Mouse (Mus musculus): Measurements from ENCODE around the gene Suco. TPM values are rescaled to one million over a fixed set of nuclear protein-coding genes. Genes with fewer than 3 reads are reported as not detected.

Suco gene
- total and polyA plus RNA-seq, 2 experiments from 2014 or later: 10.0 to 17.0 TPM

GRCm38 (mm10) chr1:161869422-161869821 lies 7.1 kb downstream of the Suco start:
- no peaks in the 10 kb centered on the region for H3K9me3 ChIP-seq (replicated peaks; ENCODE audit: control insufficient read depth, low read length)
- H3K27me3 ChIP-seq (ENCODE audit: control insufficient read depth, insufficient read depth, low read length): no peaks in the 10 kb centered on the region
- H3K4me3 ChIP-seq (ENCODE audit: low read depth, low read length): no peak overlapping the region
- WGBS: 63% methylated on average over 1 of the region's 1 CpGs
- H3K9ac ChIP-seq (replicated peaks; ENCODE audit: low read depth, low read length): no peak overlapping the region
- TF ChIP-seq EP300 (IDR thresholded peaks at IDR 0.05; ENCODE audit: low read depth) (no peak), CTCF (IDR thresholded peaks at IDR 0.05; ENCODE audit: low read depth) (no peak)
- H3K4me1 ChIP-seq (ENCODE audit: control insufficient read depth, insufficient read depth): peaks cover 14% of the 10 kb centered on the region
- no peaks in the 10 kb centered on the region for H3K36me3 ChIP-seq (replicated peaks; ENCODE audit: control insufficient read depth, insufficient read depth, low read length)
- H3K27ac ChIP-seq (ENCODE audit: low read depth): no peak overlapping the region
- ATAC-seq (ENCODE audit: insufficient read depth, low read depth) (no peak), DNase-seq (ENCODE audit: low spot score) (no peak)
- no peak overlapping the region for H3K4me2 ChIP-seq (ENCODE audit: low read depth, low read length)

GRCm38 (mm10) chr1:161868413-161868812 lies 8.1 kb downstream of the Suco start:
- Histone ChIP-seq H3K4me2 (ENCODE audit: low read depth, low read length) (no peak overlapping the region), H3K27ac (ENCODE audit: low read depth) (no peak overlapping the region), H3K27me3 (ENCODE audit: control insufficient read depth, insufficient read depth, low read length) (no peaks in the 10 kb centered on the region), H3K9me3 (replicated peaks; ENCODE audit: control insufficient read depth, low read length) (no peaks in the 10 kb centered on the region), H3K4me1 (ENCODE audit: control insufficient read depth, insufficient read depth) (peaks cover 7% of the 10 kb centered on the region; the same call in 1 of the 2 replicates), H3K4me3 (ENCODE audit: low read depth, low read length) (no peak overlapping the region), H3K9ac (replicated peaks; ENCODE audit: low read depth, low read length) (no peak overlapping the region), H3K36me3 (replicated peaks; ENCODE audit: control insufficient read depth, insufficient read depth, low read length) (no peaks in the 10 kb centered on the region)
- ATAC-seq (ENCODE audit: insufficient read depth, low read depth): no peak
- DNase-seq (ENCODE audit: low spot score): no peak
- TF ChIP-seq EP300 (IDR thresholded peaks at IDR 0.05; ENCODE audit: low read depth) (no peak), CTCF (IDR thresholded peaks at IDR 0.05; ENCODE audit: low read depth) (no peak)

GRCm38 (mm10) chr1:161863742-161864141 lies 12.7 kb downstream of the Suco start:
- ATAC-seq (ENCODE audit: insufficient read depth, low read depth) (no peak), DNase-seq (ENCODE audit: low spot score) (no peak)
- TF ChIP-seq EP300 (IDR thresholded peaks at IDR 0.05; ENCODE audit: low read depth) (no peak), CTCF (IDR thresholded peaks at IDR 0.05; ENCODE audit: low read depth) (no peak)
- H3K36me3 ChIP-seq (replicated peaks; ENCODE audit: control insufficient read depth, insufficient read depth, low read length): no peaks in the 10 kb centered on the region
- H3K4me3 ChIP-seq (ENCODE audit: low read depth, low read length): no peak overlapping the region
- H3K4me2 ChIP-seq (ENCODE audit: low read depth, low read length): no peak overlapping the region
- no peaks in the 10 kb centered on the region for H3K27me3 ChIP-seq (ENCODE audit: control insufficient read depth, insufficient read depth, low read length)
- H3K9me3 ChIP-seq (replicated peaks; ENCODE audit: control insufficient read depth, low read length): no peaks in the 10 kb centered on the region
- no peak overlapping the region for H3K27ac ChIP-seq (ENCODE audit: low read depth)
- WGBS: 59% methylated on average over 2 of the region's 2 CpGs
- H3K9ac ChIP-seq (replicated peaks; ENCODE audit: low read depth, low read length): no peak overlapping the region
- peaks cover 7% of the 10 kb centered on the region; the same call in 1 of the 2 replicates for H3K4me1 ChIP-seq (ENCODE audit: control insufficient read depth, insufficient read depth)

DNA sequence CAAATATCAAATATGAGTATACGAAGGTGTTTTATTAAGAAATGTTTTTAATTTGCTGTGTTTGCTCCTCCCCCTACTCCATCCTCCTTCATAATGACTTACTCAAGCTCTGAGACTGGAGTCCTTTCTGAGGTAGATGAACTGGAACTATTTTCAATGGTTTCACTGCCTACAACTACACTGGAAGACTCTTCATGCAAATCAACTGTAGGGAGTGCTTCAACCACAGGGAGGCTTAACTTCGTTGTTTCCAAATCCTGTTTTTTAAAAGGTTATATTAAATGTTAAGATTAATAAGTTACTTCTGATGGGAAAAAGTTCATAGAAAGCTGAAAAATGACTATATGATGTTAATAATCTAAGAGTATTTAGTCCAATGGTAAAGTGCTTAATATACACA lies 17.2 kb downstream of the Suco start:
- no peak overlapping the region for H3K27ac ChIP-seq (ENCODE audit: low read depth)
- DNase-seq (ENCODE audit: low spot score): no peak
- no peak for ATAC-seq (ENCODE audit: insufficient read depth, low read depth)
- no peak overlapping the region for H3K4me3 ChIP-seq (ENCODE audit: low read depth, low read length)
- H3K9me3 ChIP-seq (replicated peaks; ENCODE audit: control insufficient read depth, low read length): no peaks in the 10 kb centered on the region
- TF ChIP-seq EP300 (IDR thresholded peaks at IDR 0.05; ENCODE audit: low read depth): no peak
- no peak for TF ChIP-seq CTCF (IDR thresholded peaks at IDR 0.05; ENCODE audit: low read depth)
- no peak overlapping the region for H3K9ac ChIP-seq (replicated peaks; ENCODE audit: low read depth, low read length)
- no peaks in the 10 kb centered on the region for H3K27me3 ChIP-seq (ENCODE audit: control insufficient read depth, insufficient read depth, low read length)
- H3K4me2 ChIP-seq (ENCODE audit: low read depth, low read length): no peak overlapping the region
- no peaks in the 10 kb centered on the region for H3K4me1 ChIP-seq (ENCODE audit: control insufficient read depth, insufficient read depth)
- H3K36me3 ChIP-seq (replicated peaks; ENCODE audit: control insufficient read depth, insufficient read depth, low read length): peaks cover 4% of the 10 kb centered on the region; the same call in 1 of the 2 replicates
- WGBS: 85% methylated on average over 2 of the region's 2 CpGs

DNA sequence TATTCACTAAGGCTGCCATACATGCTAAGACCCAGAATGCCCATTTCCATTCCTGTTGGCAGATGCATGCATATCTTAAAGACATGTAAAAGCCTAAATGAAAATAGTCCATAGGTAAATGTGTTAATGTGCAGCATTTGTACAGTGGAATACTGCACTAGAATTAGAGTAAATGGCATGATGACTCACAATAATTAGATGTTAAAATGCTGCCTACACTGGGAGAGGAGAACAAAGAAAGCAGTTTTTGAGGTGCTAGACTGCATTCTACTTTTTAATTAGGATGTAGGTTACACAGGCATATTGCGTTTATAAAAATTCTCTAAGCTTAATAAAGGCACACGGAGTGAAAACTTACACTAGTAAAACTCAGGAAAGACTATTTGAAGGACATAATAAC lies 49.8 kb downstream of the Suco start:
- DNase-seq (ENCODE audit: low spot score) (no peak), ATAC-seq (ENCODE audit: insufficient read depth, low read depth) (no peak)
- no peak overlapping the region for H3K4me2 ChIP-seq (ENCODE audit: low read depth, low read length)

DNA sequence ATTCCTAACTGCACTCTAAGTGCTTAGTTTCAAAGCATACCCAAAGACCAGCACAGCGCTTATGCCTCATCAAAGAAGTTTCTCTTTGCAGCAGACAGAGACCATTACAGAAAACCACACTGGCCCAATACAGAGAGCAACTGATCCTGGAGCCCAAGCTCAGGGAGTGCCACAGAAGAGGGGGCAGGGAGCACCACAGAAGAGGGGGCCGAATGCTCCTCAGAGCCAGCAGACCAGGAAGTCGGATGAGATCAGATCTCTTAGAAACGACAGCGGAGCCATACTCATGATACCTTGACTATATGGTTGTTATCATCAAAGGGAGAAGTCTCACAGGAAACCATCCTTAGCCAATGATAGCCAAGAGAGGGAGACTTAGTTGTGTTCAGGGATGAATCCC lies 67.1 kb downstream of the Suco start:
- H3K9ac ChIP-seq (replicated peaks; ENCODE audit: low read depth, low read length): no peak overlapping the region

More for the DNA sequence above, 49.8 kb downstream of the Suco start:
- peaks cover 24% of the 10 kb centered on the region for H3K36me3 ChIP-seq (replicated peaks; ENCODE audit: control insufficient read depth, insufficient read depth, low read length)
- TF ChIP-seq EP300 (IDR thresholded peaks at IDR 0.05; ENCODE audit: low read depth) (no peak), CTCF (IDR thresholded peaks at IDR 0.05; ENCODE audit: low read depth) (no peak)
- H3K4me3 ChIP-seq (ENCODE audit: low read depth, low read length): no peak overlapping the region
- no peak overlapping the region for H3K9ac ChIP-seq (replicated peaks; ENCODE audit: low read depth, low read length)
- no peaks in the 10 kb centered on the region for H3K27me3 ChIP-seq (ENCODE audit: control insufficient read depth, insufficient read depth, low read length)
- H3K27ac ChIP-seq (ENCODE audit: low read depth): no peak overlapping the region
- 97% methylated on average over 2 of the region's 2 CpGs for WGBS
- H3K9me3 ChIP-seq (replicated peaks; ENCODE audit: control insufficient read depth, low read length): no peaks in the 10 kb centered on the region
- no peaks in the 10 kb centered on the region for H3K4me1 ChIP-seq (ENCODE audit: control insufficient read depth, insufficient read depth)

More for the DNA sequence above, 67.1 kb downstream of the Suco start:
- 71% methylated on average over 5 of the region's 5 CpGs for WGBS
- no peaks in the 10 kb centered on the region for H3K27me3 ChIP-seq (ENCODE audit: control insufficient read depth, insufficient read depth, low read length)
- H3K4me1 ChIP-seq (ENCODE audit: control insufficient read depth, insufficient read depth): no peaks in the 10 kb centered on the region
- peak overlapping the region; percentile 3; the same call in 1 of the 2 replicates for H3K4me2 ChIP-seq (ENCODE audit: low read depth, low read length)
- H3K36me3 ChIP-seq (replicated peaks; ENCODE audit: control insufficient read depth, insufficient read depth, low read length): no peaks in the 10 kb centered on the region
- no peaks in the 10 kb centered on the region for H3K9me3 ChIP-seq (replicated peaks; ENCODE audit: control insufficient read depth, low read length)
- no peak overlapping the region for H3K4me3 ChIP-seq (ENCODE audit: low read depth, low read length)
- TF ChIP-seq EP300 (IDR thresholded peaks at IDR 0.05; ENCODE audit: low read depth) (no peak), CTCF (IDR thresholded peaks at IDR 0.05; ENCODE audit: low read depth) (no peak)
- no peak for DNase-seq (ENCODE audit: low spot score)
- no peak for ATAC-seq (ENCODE audit: insufficient read depth, low read depth)
- H3K27ac ChIP-seq (ENCODE audit: low read depth): 0 out of 2 replicates have a peak overlapping the region, but pooled peaks have one; percentile 3
